Comparison of ENCODE assay signal across 19 mouse cellular contexts in genomic region chr6:122284823-122285222, GRCm38 (mm10). TPM values are rescaled to one million over a fixed set of nuclear protein-coding genes. Genes with fewer than 3 reads are reported as not detected.
"Had no signal": no experiment of that assay in that cellular context is flagged by ENCODE, and none has a peak within 500 bp of the region (broad histone marks: within the 10 kb centered on the region; RNA-seq: fewer than 3 reads in every experiment).

No protein-coding gene starts in this region.

- DNase-seq: retina, postnatal 1 day; right cerebral cortex, adult 18-20 months; right cerebral cortex, postnatal 14 days; right cerebral cortex, postnatal 25 days; right cerebral cortex, postnatal 4 days; spleen, adult 18-20 months; thymus, adult 18-20 months; thymus, adult 2 months; thymus, postnatal 14 days; thymus, postnatal 25 days; thymus, postnatal 36 days; thymus, postnatal 4 days had no signal

- H3K9ac ChIP-seq: neural tube, embryonic 13.5 days; neural tube, embryonic 15.5 days; stomach, embryonic 15.5 days had no signal

- H3K4me3 ChIP-seq: neural tube, embryonic 13.5 days; neural tube, embryonic 15.5 days; stomach, embryonic 15.5 days had no signal

- H3K4me2 ChIP-seq: neural tube, embryonic 13.5 days; neural tube, embryonic 15.5 days; stomach, embryonic 15.5 days had no signal

- H3K9me3 ChIP-seq: neural tube, embryonic 13.5 days; neural tube, embryonic 15.5 days; stomach, embryonic 15.5 days had no signal

- H3K27me3 ChIP-seq: neural tube, embryonic 13.5 days; neural tube, embryonic 15.5 days; stomach, embryonic 15.5 days had no signal

- H3K4me1 ChIP-seq: neural tube, embryonic 13.5 days; neural tube, embryonic 15.5 days; stomach, embryonic 15.5 days had no signal

- H3K27ac ChIP-seq: neural tube, embryonic 13.5 days; neural tube, embryonic 15.5 days; stomach, embryonic 15.5 days; stomach, postnatal 0 days had no signal

- H3K36me3 ChIP-seq: neural tube, embryonic 13.5 days; neural tube, embryonic 15.5 days; stomach, embryonic 15.5 days had no signal

RNA-seq across cellular contexts. Expression of gene Klrg1, which starts 2.1 kb away (rescaled TPM):
- total RNA-seq: neutrophil, adult 5-6 weeks had no signal
- polyA plus RNA-seq: stomach, embryonic 14.5 days; stomach, embryonic 15.5 days; stomach, embryonic 16.5 days had no signal
